In the genomic region with DNA sequence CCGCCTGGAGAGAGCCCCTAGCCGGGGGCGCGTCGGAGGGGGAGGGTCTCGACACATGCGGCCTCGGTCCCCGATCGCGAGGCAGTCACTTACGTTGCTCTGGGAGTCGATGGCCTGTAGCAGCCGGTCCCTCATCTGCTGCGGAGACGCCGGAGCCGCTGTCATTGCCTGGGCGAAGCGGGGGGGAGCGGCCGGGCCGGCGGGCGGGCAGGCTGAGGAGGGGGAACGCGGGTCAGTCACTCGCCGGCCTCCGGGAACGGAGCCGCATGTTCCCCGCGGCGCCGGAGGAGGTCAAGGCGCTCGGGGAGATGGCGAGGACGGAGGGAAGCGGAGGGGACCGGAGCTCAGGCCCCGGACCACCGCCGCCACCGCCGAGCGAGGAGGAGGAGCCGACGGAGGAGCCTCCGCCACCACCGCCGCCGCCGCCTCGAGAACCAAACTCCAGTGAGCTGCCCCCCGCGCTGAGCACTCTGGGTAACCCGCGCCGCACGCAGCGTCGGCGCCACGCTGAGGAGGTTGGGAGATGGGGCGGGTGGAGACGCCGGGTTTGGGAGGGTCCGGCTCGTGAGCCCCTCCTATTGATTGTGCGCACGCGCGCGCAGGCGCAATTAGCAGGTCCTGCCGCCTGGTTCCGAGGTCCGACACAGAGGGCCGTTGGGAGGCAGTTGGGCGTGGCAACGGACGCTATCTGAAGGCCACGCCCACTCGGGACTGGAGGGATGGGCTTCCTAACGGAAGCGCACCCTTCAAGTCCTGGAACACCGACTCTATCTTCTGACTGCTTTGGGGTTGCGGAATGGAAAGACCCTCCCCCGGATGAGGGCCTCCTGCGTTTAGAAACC, we compare ENCODE assay signal across 8 mouse cellular contexts. TPM values are rescaled to one million over a fixed set of nuclear protein-coding genes. Genes with fewer than 3 reads are reported as not detected.
DNase-seq lines count a peak whose midpoint lies in the region; ATAC-seq lines count a peak whose summit lies in the region.

A gene (minus strand): TSS at position 469 of the 842 bp plus-strand sequence.

- peak within 1 kb of the TSS; percentile 95 for H3K4me3 ChIP-seq in forebrain, embryonic 14.5 days (ENCODE audit: low read depth, low read length)
- peak within 1 kb of the TSS; percentile 92 for H3K4me3 ChIP-seq in neural tube, embryonic 15.5 days (replicated peaks)

- DNase-seq in ES-CJ7 (ENCODE audit: low read depth, low spot score): peak; percentile 100
- peak; percentile 97 for DNase-seq in cerebellum, adult 11 months
- peak; percentile 99 for DNase-seq in forebrain, embryonic 14.5 days (ENCODE audit: low spot score)
- DNase-seq in heart, postnatal 14 days: peak; percentile 97 to 99
- peak; percentile 98 for DNase-seq in layer of hippocampus, adult 11-12 months (ENCODE audit: low spot score)
- DNase-seq in lung, adult 18-20 months: peak; percentile 99
- DNase-seq in testis, postnatal 14 days (ENCODE audit: low spot score): peak; percentile 99

- peak within 1 kb of the TSS; percentile 78 for H3K27ac ChIP-seq in forebrain, embryonic 14.5 days (ENCODE audit: low read depth, low read length)
- H3K27ac ChIP-seq in neural tube, embryonic 15.5 days (replicated peaks): peak within 1 kb of the TSS; percentile 94

- H3K36me3 ChIP-seq in forebrain, embryonic 14.5 days (ENCODE audit: control insufficient read depth, insufficient read depth, low read length): peaks cover 5% of the 10 kb centered on the region; the same call in 1 of the 2 replicates
- H3K36me3 ChIP-seq in neural tube, embryonic 15.5 days: peaks cover 10% of the 10 kb centered on the region; the same call in 1 of the 2 replicates

- intact Hi-C loops in heart, postnatal 14 days (cut with DNase I): loop anchor here (2.0 to 5.0 kb wide), 2 partner anchors 55 to 126 kb away; a partner anchor contains a TSS

- no peaks in the 10 kb centered on the region for H3K9me3 ChIP-seq in forebrain, embryonic 14.5 days (replicated peaks; ENCODE audit: control insufficient read depth, low read length)
- H3K9me3 ChIP-seq in neural tube, embryonic 15.5 days (replicated peaks): no peaks in the 10 kb centered on the region

- peak within 1 kb of the TSS; percentile 98 for H3K4me2 ChIP-seq in forebrain, embryonic 14.5 days (ENCODE audit: low read length)
- peak within 1 kb of the TSS; percentile 98 for H3K4me2 ChIP-seq in neural tube, embryonic 15.5 days

- peaks cover 19% of the 10 kb centered on the region for H3K4me1 ChIP-seq in forebrain, embryonic 14.5 days (ENCODE audit: control insufficient read depth, insufficient read depth, low read length)
- H3K4me1 ChIP-seq in neural tube, embryonic 15.5 days: peaks cover 47% of the 10 kb centered on the region

- WGBS in forebrain, embryonic 14.5 days: under 1% methylated on average over 89 of the region's 92 CpGs
- under 1% methylated on average over 88 of the region's 92 CpGs for WGBS in neural tube, embryonic 15.5 days

- peak within 1 kb of the TSS; percentile 97 for H3K9ac ChIP-seq in forebrain, embryonic 14.5 days (ENCODE audit: low read length)
- peak within 1 kb of the TSS; percentile 96 for H3K9ac ChIP-seq in neural tube, embryonic 15.5 days (replicated peaks)

- ATAC-seq in forebrain, embryonic 14.5 days: peak; percentile 97
- ATAC-seq in neural tube, embryonic 15.5 days (ENCODE audit: low FRiP score): peak; percentile 96

- no peaks in the 10 kb centered on the region for H3K27me3 ChIP-seq in forebrain, embryonic 14.5 days (replicated peaks; ENCODE audit: control insufficient read depth, insufficient read depth, low read length)
- H3K27me3 ChIP-seq in neural tube, embryonic 15.5 days (replicated peaks): no peaks in the 10 kb centered on the region

RNA-seq across cellular contexts. Expression of the gene that starts here (rescaled TPM):
- polyA plus RNA-seq in forebrain, embryonic 14.5 days (2014; fragmentation: Nextera tagmentation; extraction: Ambion mirVana): 11.8 and 14.7 TPM in 2 replicates
- total RNA-seq in heart, postnatal 14 days (2021): 10 to 100 TPM; 10.5 to 10.7 TPM
- polyA plus RNA-seq in neural tube, embryonic 15.5 days (2015; fragmentation: Nextera tagmentation; extraction: Ambion mirVana): 14.5 and 15.7 TPM in 2 replicates

Comparison
In these comparisons a context has a peak if more than half of its experiments do, and no peak if none do; other contexts are left out.
1. Peak in every context shown above with its lines: DNase-seq, ATAC-seq, H3K4me3 ChIP-seq and H3K27ac ChIP-seq.